Mouse (Mus musculus) G1E (cell line): Measurements from ENCODE around the gene Kcnn4. TPM values are rescaled to one million over a fixed set of nuclear protein-coding genes. Genes with fewer than 3 reads are reported as not detected.

Experiments used
- ATAC-seq: 2 replicates; pipeline ENCODE4 v1.8.0; 2016; ENCODE audit warnings: mild to moderate bottlenecking; ENCODE audit not compliant: insufficient number of reproducible peaks, poor library complexity, low FRiP score, severe bottlenecking; ENCODE audit errors: extremely low read depth
- DNase-seq: peaks from one replicate; pipeline ENCODE4 v3.0.0; 2012; ENCODE audit warnings: low spot score
- H3K27me3 ChIP-seq: 2 replicates; pipeline ENCODE4 v1.6.1; 2012; ENCODE audit warnings: mild to moderate bottlenecking, low read length, inconsistent platforms; ENCODE audit not compliant: insufficient read depth
- H3K36me3 ChIP-seq: replicated peaks from 2 replicates; pipeline ENCODE3; 2012; ENCODE audit warnings: mild to moderate bottlenecking, inconsistent platforms
- H3K4me1 ChIP-seq: 2 replicates; pipeline ENCODE4 v1.6.1; 2012; ENCODE audit warnings: low read depth, low read length, inconsistent platforms, mixed read lengths; ENCODE audit not compliant: insufficient read depth
- H3K4me3 ChIP-seq: 2 replicates; pipeline ENCODE4 v1.5.1; 2012; ENCODE audit warnings: low read depth, mild to moderate bottlenecking, inconsistent platforms, low read length, moderate library complexity, mixed read lengths
- H3K9me3 ChIP-seq: replicated peaks from 2 replicates; pipeline ENCODE4 v1.6.1; 2012; ENCODE audit warnings: inconsistent platforms
- CTCF ChIP-seq: IDR thresholded peaks from 2 replicates; pipeline ENCODE4 v1.5.1; 2012; ENCODE audit warnings: low read depth, low read length, inconsistent platforms, mixed read lengths
- GATA1 ChIP-seq: IDR thresholded peaks from 2 replicates; pipeline ENCODE4 v1.6.1; 2012; ENCODE audit warnings: borderline replicate concordance, low read length, inconsistent platforms, mixed read lengths
- GATA2 ChIP-seq: IDR thresholded peaks from 2 replicates; pipeline ENCODE4 v1.6.1; 2012; ENCODE audit warnings: low read depth, low read length, inconsistent platforms, borderline replicate concordance
- POLR2AphosphoS5 ChIP-seq: IDR thresholded peaks from 2 replicates; pipeline ENCODE4 v1.6.1; 2012; ENCODE audit warnings: low read depth, low read length, inconsistent platforms; ENCODE audit not compliant: insufficient replicate concordance
- TAL1 ChIP-seq: conservative IDR thresholded peaks from 2 replicates; pipeline ENCODE4 v1.6.1; 2012; ENCODE audit warnings: low read depth, low read length, inconsistent platforms, mixed read lengths
- polyA plus RNA-seq: library from polyadenylated mRNA; stranded (reverse); fragments of >175 nt; gene quantifications from 2 replicates; pipeline ENCODE4 v1.2.3, GENCODE M21; 2012
- total RNA-seq, 2 experiments: library from RNA; stranded (forward) in 1 of 2; stranded (reverse) in 1 of 2; fragments of 200-1000 nt in 1 of 2; fragments of >200 nt in 1 of 2; fragmentation: Nextera tagmentation in 1 of 2; gene quantifications; 2 replicates each; pipeline ENCODE4 v1.2.3; 2014 to 2017

The Kcnn4 gene
- total and polyA plus RNA-seq, 3 experiments, result 20.4 to 70.4 (median 40.3) TPM

- H3K27me3 ChIP-seq, result no peaks in the 10 kb centered on the region
- no peak for DNase-seq
- H3K9me3 ChIP-seq, result no peaks in the 10 kb centered on the region
- H3K36me3 ChIP-seq, result peaks cover 94% of the 10 kb centered on the region
- peaks cover 83% of the 10 kb centered on the region for H3K4me1 ChIP-seq
- H3K4me3 ChIP-seq, result no peak overlapping the region
- ATAC-seq, result no peak
- TF ChIP-seq GATA2, result no peak
- no peak for TF ChIP-seq POLR2AphosphoS5
- no peak for TF ChIP-seq TAL1
- TF ChIP-seq CTCF, result no peak
- no peak for TF ChIP-seq GATA1
Observed at GRCm38 (mm10) chr7:24379934-24380333, 9.9 kb downstream of the Kcnn4 start.

GRCm38 (mm10) chr7:24380370-24380769 lies 10.3 kb downstream of the Kcnn4 start:
- DNase-seq, result no peak
- peaks cover 97% of the 10 kb centered on the region for H3K36me3 ChIP-seq
- TF ChIP-seq GATA2 (no peak), CTCF (no peak), GATA1 (no peak), TAL1 (no peak), POLR2AphosphoS5 (no peak)

GRCm38 (mm10) chr7:24382730-24383372 lies 12.8 kb downstream of the Kcnn4 start:
- DNase-seq (no peak), ATAC-seq (no peak)
- Histone ChIP-seq H3K36me3 (peaks cover 99% of the 10 kb centered on the region), H3K4me3 (peak overlapping the region; percentile 0; the same call in 1 of the 2 replicates), H3K27me3 (no peaks in the 10 kb centered on the region), H3K4me1 (peaks cover 91% of the 10 kb centered on the region), H3K9me3 (no peaks in the 10 kb centered on the region)
- no peak for TF ChIP-seq GATA1
- no peak for TF ChIP-seq TAL1
- TF ChIP-seq POLR2AphosphoS5, result no peak
- no peak for TF ChIP-seq GATA2
- TF ChIP-seq CTCF, result no peak

More at GRCm38 (mm10) chr7:24380370-24380769, 10.3 kb downstream of the Kcnn4 start:
- H3K4me3 ChIP-seq, result no peak overlapping the region
- H3K9me3 ChIP-seq, result no peaks in the 10 kb centered on the region
- H3K27me3 ChIP-seq, result no peaks in the 10 kb centered on the region
- no peak for ATAC-seq
- peaks cover 87% of the 10 kb centered on the region for H3K4me1 ChIP-seq

GRCm38 (mm10) chr7:24384070-24384469 lies 14.0 kb downstream of the Kcnn4 start:
- ATAC-seq, result peak; percentile 29; the same call in 1 of the 2 replicates

GRCm38 (mm10) chr7:24384827-24385226 lies 14.8 kb downstream of the Kcnn4 start:
- TF ChIP-seq POLR2AphosphoS5 (no peak), CTCF (peak; percentile 71), GATA1 (no peak)
- peaks cover 90% of the 10 kb centered on the region for H3K36me3 ChIP-seq
- H3K4me1 ChIP-seq, result peaks cover 90% of the 10 kb centered on the region
- ATAC-seq (no peak), DNase-seq (no peak)
- no peaks in the 10 kb centered on the region for H3K9me3 ChIP-seq
- no peaks in the 10 kb centered on the region for H3K27me3 ChIP-seq
- peak overlapping the region; percentile 38; the same call in 1 of the 2 replicates for H3K4me3 ChIP-seq

More at GRCm38 (mm10) chr7:24384070-24384469, 14.0 kb downstream of the Kcnn4 start:
- DNase-seq, result no peak
- Histone ChIP-seq H3K4me3 (peak overlapping the region; percentile 55; the same call in 1 of the 2 replicates), H3K27me3 (no peaks in the 10 kb centered on the region), H3K9me3 (no peaks in the 10 kb centered on the region), H3K36me3 (peaks cover 94% of the 10 kb centered on the region), H3K4me1 (peaks cover 90% of the 10 kb centered on the region)
- TF ChIP-seq CTCF (no peak), TAL1 (peak; percentile 74)

GRCm38 (mm10) chr7:24387059-24387556 lies 17.0 kb downstream of the Kcnn4 start:
- H3K27me3 ChIP-seq, result no peaks in the 10 kb centered on the region
- TF ChIP-seq TAL1 (peak; percentile 68), POLR2AphosphoS5 (0 out of 2 replicates have a peak, but pooled peaks have one; percentile 54), GATA1 (no peak)
- H3K4me3 ChIP-seq, result peak overlapping the region; percentile 62; the same call in 1 of the 2 replicates
- no peaks in the 10 kb centered on the region for H3K9me3 ChIP-seq
- ATAC-seq (peak; percentile 55), DNase-seq (peak; percentile 66)
- peaks cover 68% of the 10 kb centered on the region for H3K36me3 ChIP-seq
- H3K4me1 ChIP-seq, result peaks cover 91% of the 10 kb centered on the region
